Mouse (Mus musculus): Measurements from ENCODE around the gene Sec63. TPM values are rescaled to one million over a fixed set of nuclear protein-coding genes. Genes with fewer than 3 reads are reported as not detected.
A peak's percentile ranks its signal among the peaks of the same experiment; 100 is the strongest.

Gene Sec63
- total RNA-seq (2018; cell fraction: chromatin; rRNA removed), result 100 to 1,000 TPM in 3 of 26 experiments, 10 to 100 TPM in 23; 37.5 to 115 (median 55.9) TPM
- 10 to 100 TPM; 19.4 to 60.0 (median 36.0) TPM for total RNA-seq (2018; cell fraction: cytosol; rRNA removed)
- 10 to 100 TPM; 33.3 to 92.8 (median 51.0) TPM for total RNA-seq (2018; cell fraction: nucleus; rRNA removed)
- 33.2 to 118 TPM (median 35.9 TPM) in 3 replicates for polyA plus RNA-seq (2018)

DNA sequence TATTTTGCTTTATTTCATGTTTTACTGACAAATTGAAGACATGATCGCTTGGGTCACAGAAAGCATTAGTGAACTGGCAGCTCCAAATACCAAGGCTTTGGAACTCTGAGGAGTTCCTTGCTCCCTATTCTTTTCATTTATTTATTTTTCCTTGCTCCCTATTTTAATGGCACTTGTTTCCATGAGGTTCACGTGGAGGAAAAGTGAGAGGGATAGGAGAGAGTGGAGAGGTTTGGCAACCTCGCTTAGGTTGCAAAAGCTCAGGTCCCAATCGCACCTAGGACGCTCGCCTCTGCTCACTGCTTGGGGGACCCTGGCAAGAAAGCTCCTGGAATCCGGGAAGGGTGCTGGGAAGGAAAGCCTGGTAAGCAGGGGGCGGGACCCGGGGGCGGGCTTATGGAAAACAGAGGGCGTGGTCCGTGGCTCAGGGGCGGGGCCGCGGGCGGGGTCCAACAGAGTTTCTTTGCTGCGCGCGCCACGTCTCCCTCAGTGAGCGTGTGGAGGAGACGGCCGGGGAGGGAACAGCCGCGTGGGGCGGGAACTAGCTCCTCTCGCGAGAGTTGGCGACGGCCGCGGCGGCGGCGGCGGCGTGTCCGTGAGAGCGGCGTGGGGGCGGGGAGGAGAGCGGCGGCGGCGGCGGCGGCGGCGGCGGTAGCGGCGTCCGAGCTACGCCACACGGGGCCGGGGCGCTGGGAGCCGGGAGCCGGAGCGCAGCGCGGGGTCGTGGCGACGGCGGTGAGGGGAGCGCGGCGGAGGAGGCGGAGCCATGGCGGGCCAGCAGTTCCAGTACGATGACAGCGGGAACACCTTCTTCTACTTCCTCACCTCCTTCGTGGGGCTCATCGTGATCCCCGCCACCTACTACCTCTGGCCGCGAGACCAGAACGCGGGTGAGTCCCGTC is at the start of gene Sec63:
TSS of gene Sec63 (plus strand) at position 498 of the 902 bp plus-strand sequence.
- Histone ChIP-seq H3K27ac (peak within 1 kb of the TSS; percentile 57), H3K4me3 (ENCODE audit: inconsistent target) (peak within 1 kb of the TSS; percentile 91), H3K36me3 (ENCODE audit: inconsistent target) (no peaks in the 10 kb centered on the region), H3K79me2 (ENCODE audit: inconsistent target) (peaks cover 44% of the 10 kb centered on the region)
- WGBS (ENCODE audit: missing documents), result 1% methylated on average over 77 of the region's 81 CpGs

DNA sequence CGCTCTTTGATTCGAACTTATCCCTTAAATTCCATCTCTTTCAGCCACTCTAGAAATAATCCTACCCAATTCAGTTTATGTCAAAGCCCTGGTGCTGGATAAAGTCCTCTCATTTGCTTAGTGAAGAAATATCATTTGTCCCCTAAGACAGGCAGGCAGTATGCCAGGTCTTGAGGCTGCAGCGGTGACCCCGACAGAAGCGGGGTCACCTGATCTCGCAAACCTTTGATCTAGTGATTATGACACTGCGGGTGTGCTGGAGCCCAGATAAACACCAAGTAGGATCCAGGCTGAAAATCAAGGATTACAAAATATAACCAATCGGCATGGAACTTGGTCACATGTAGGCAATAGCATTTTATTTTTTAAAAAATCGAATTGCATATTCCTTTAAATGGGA is 46.6 kb upstream of the Sec63 start:
- H3K4me3 ChIP-seq (ENCODE audit: inconsistent target), result no peak overlapping the region
- WGBS (ENCODE audit: missing documents), result 47% methylated on average over 8 of the region's 9 CpGs
- no peaks in the 10 kb centered on the region for H3K36me3 ChIP-seq (ENCODE audit: inconsistent target)
- H3K27ac ChIP-seq, result no peak overlapping the region
- no peaks in the 10 kb centered on the region for H3K79me2 ChIP-seq (ENCODE audit: inconsistent target)

DNA sequence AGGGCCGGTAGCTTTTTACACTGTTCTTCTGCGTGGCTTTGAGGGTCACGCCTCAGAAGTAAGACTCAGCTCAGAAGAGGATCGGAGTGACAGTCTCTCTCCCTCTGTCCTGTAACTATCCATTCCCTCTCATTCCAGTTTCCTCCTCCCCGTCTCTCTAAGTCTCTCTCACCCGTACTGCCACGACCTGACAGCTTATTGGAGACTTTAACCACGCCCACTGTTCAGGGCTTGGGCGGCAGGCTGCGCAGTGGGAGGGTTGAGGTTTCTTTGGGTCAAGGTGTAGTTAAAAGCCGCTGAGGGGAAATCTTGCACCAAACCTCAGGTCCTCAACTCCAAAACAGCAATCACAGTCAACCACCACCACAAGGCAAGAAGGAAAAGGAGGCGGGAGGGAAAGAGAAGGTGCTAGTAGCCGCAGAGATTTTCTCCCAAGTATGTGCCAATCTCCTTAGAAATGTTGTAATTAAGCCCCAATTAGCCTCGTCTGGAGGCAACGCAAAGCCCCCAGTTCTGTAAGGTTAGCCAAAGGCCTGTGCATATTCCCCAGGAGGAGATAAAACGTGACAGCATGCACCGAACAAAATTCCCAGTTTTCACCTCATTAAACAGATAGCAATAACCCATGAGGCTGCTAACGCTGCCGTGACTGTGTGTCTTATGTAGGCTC is 45.8 kb upstream of the Sec63 start:
- Histone ChIP-seq H3K27ac (no peak overlapping the region), H3K36me3 (ENCODE audit: inconsistent target) (no peaks in the 10 kb centered on the region), H3K79me2 (ENCODE audit: inconsistent target) (no peaks in the 10 kb centered on the region), H3K4me3 (ENCODE audit: inconsistent target) (no peak overlapping the region)
- 28% methylated on average over 18 of the region's 19 CpGs for WGBS (ENCODE audit: missing documents)

GRCm38 (mm10) chr10:42722116-42722515 is 39.2 kb upstream of the Sec63 start:
- H3K79me2 ChIP-seq (ENCODE audit: inconsistent target), result no peaks in the 10 kb centered on the region
- WGBS (ENCODE audit: missing documents), result 87% methylated on average over 5 of the region's 5 CpGs

DNA sequence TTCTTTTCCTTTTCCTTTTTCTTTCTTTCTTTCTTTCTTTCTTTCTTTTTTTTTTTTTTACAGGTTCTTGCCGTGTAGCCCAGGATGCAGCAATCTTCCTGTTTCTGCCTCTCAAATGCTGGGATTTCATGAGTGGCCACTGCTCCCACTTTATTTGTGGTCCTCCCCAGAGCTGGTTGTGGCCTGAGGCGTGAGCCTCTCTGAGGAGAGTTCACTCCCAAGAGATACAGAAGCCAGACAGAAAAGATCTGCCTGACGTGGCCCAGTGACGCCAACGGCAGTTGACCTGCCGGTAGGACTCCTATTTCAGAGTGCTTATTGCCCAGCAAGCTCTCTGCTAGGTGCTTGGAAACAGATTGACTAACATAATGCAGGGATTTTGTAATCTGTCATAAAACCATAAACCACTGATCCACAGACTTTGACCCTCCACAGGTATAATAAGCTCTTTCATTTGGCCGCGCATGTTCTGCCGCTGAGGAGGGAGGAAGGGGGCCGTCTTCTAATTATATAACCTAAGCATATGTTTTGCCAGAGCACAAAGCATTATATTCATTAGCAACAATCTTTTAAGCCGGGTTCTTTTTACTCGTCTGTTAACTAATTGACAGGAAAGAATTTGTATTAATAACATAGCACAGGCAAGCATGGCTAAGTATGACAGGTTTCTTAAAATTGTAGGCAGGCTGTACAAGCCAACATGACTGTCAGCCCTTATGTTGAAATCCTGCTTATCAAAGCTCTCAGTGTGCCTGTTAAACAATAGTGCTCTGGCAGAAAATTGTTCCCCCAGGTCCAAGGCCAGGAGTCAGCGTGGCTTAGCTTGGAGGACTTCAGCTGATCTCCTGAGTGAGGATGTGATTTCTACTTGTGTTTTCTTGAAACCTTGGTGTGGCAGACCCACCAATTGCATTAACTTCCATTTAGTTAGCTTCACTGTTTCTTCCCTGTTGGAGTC is 37.7 kb upstream of the Sec63 start:
- H3K4me3 ChIP-seq (ENCODE audit: inconsistent target), result no peak overlapping the region
- no peaks in the 10 kb centered on the region for H3K79me2 ChIP-seq (ENCODE audit: inconsistent target)
- WGBS (ENCODE audit: missing documents), result 91% methylated on average over 13 of the region's 13 CpGs
- H3K27ac ChIP-seq, result no peak overlapping the region
- no peaks in the 10 kb centered on the region for H3K36me3 ChIP-seq (ENCODE audit: inconsistent target)

More at GRCm38 (mm10) chr10:42722116-42722515, 39.2 kb upstream of the Sec63 start:
- Histone ChIP-seq H3K4me3 (ENCODE audit: inconsistent target) (no peak overlapping the region), H3K36me3 (ENCODE audit: inconsistent target) (no peaks in the 10 kb centered on the region), H3K27ac (no peak overlapping the region)

DNA sequence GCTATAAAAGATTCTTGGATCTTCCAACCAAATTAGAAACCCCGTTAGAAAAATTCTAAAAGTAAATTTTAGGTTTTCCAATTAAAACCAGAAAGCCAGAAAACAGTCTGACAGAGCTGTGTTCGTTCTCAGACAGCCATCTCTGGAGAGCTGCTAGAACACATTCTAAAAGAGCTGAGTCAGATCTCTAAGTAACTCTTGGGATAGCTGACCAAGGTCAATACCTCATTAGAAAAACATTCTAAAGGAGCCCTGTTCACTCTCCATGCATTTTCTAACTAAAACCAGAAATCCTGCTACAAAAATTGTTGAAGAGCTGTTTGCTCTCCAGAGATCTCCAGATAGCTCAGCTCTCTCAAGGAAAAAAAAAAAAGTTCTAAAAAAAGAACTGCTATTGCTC is 31.7 kb upstream of the Sec63 start:
- WGBS (ENCODE audit: missing documents), result 78% methylated on average over 2 of the region's 2 CpGs

GRCm38 (mm10) chr10:42734546-42735060 is 26.7 kb upstream of the Sec63 start:
- no peak overlapping the region for H3K4me3 ChIP-seq (ENCODE audit: inconsistent target)
- no peak overlapping the region for H3K27ac ChIP-seq
- H3K79me2 ChIP-seq (ENCODE audit: inconsistent target), result no peaks in the 10 kb centered on the region
- 63% methylated on average over 5 of the region's 5 CpGs for WGBS (ENCODE audit: missing documents)
- H3K36me3 ChIP-seq (ENCODE audit: inconsistent target), result no peaks in the 10 kb centered on the region

More for the DNA sequence above, 31.7 kb upstream of the Sec63 start:
- no peaks in the 10 kb centered on the region for H3K79me2 ChIP-seq (ENCODE audit: inconsistent target)
- no peak overlapping the region for H3K4me3 ChIP-seq (ENCODE audit: inconsistent target)
- no peak overlapping the region for H3K27ac ChIP-seq
- no peaks in the 10 kb centered on the region for H3K36me3 ChIP-seq (ENCODE audit: inconsistent target)

DNA sequence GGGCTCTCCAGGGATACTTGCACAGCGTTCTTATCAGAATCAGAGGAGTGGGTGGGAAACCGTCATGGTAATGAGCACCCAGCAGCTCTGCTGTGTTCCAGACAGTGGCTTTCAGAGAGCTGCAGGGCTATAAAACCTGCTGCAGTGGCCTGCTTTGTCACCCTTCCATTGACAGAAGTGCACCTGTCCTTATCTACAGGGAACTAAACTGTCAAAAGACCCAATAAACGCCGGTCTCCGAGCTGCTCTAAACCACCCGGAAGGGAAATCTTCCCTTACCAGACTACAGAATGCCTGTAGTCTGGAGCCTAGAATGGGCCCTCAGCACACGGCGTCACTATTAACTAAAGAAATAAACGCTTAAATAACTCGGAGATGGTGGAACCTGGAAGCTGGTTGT is 9.5 kb upstream of the Sec63 start:
- Histone ChIP-seq H3K27ac (no peak overlapping the region), H3K79me2 (ENCODE audit: inconsistent target) (no peaks in the 10 kb centered on the region), H3K36me3 (ENCODE audit: inconsistent target) (no peaks in the 10 kb centered on the region), H3K4me3 (ENCODE audit: inconsistent target) (no peak overlapping the region)
- 67% methylated on average over 10 of the region's 10 CpGs for WGBS (ENCODE audit: missing documents)

DNA sequence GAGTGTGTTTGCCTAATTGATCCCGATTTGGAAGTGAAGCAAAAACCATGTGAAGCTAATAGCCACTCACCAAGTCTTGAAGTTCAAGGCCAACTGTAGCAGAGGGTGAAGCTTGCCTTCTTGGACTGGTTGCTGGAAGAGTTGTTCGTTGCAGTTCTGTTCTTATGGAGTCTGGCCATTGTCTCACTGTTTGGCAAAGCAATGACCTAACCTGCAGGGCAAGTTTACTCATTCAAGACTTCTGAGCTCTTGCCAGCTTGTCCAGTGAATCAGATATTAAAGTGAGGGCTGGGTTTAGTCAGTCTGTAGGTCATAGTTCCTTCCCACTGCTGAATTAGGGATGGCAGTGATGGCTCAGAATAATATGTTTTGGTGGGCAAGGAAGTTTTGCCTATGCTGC is 7.0 kb upstream of the Sec63 start:
- H3K27ac ChIP-seq, result no peak overlapping the region
- H3K4me3 ChIP-seq (ENCODE audit: inconsistent target), result no peak overlapping the region
- no peaks in the 10 kb centered on the region for H3K79me2 ChIP-seq (ENCODE audit: inconsistent target)
- H3K36me3 ChIP-seq (ENCODE audit: inconsistent target), result no peaks in the 10 kb centered on the region
- WGBS (ENCODE audit: missing documents), result 84% methylated on average over 2 of the region's 2 CpGs

DNA sequence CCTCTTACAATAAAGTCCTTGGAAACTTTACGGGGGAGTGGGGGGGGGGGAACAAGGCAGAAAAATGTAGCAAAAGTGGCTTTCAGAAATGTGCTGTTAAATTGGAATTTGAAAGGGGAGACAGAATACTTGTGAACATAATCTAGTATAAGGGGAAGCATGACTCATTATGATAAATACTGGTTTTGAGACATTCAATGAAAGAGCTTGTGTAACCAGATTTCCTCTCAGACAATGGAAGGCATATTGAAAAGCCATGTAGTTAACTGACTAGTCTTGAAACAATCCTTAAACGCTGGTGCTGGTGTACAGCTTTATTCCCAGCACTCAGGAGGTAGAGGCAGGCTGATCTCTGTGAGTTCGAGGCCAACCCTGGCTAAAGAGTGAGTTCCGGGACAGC is 1.6 kb upstream of the Sec63 start:
- Histone ChIP-seq H3K79me2 (ENCODE audit: inconsistent target) (peaks cover 29% of the 10 kb centered on the region), H3K27ac (peak overlapping the region; percentile 19; the same call in 1 of the 2 replicates), H3K4me3 (ENCODE audit: inconsistent target) (no peak overlapping the region), H3K36me3 (ENCODE audit: inconsistent target) (no peaks in the 10 kb centered on the region)
- WGBS (ENCODE audit: missing documents), result 66% methylated on average over 4 of the region's 4 CpGs

GRCm38 (mm10) chr10:42760329-42760728 is 967 bp upstream of the Sec63 start:
- no peaks in the 10 kb centered on the region for H3K36me3 ChIP-seq (ENCODE audit: inconsistent target)
- peak overlapping the region; percentile 19; the same call in 1 of the 2 replicates for H3K27ac ChIP-seq
- H3K79me2 ChIP-seq (ENCODE audit: inconsistent target), result peaks cover 35% of the 10 kb centered on the region
- no peak overlapping the region for H3K4me3 ChIP-seq (ENCODE audit: inconsistent target)
- 37% methylated on average over 8 of the region's 8 CpGs for WGBS (ENCODE audit: missing documents)

GRCm38 (mm10) chr10:42761901-42762669 is 789 bp downstream of the Sec63 start:
- WGBS (ENCODE audit: missing documents), result under 1% methylated on average over 66 of the region's 66 CpGs
- Histone ChIP-seq H3K79me2 (ENCODE audit: inconsistent target) (peaks cover 52% of the 10 kb centered on the region), H3K27ac (peak overlapping the region; percentile 57), H3K4me3 (ENCODE audit: inconsistent target) (peak overlapping the region; percentile 91), H3K36me3 (ENCODE audit: inconsistent target) (no peaks in the 10 kb centered on the region)

GRCm38 (mm10) chr10:42762670-42763058 is 1.4 kb downstream of the Sec63 start:
- no peaks in the 10 kb centered on the region for H3K36me3 ChIP-seq (ENCODE audit: inconsistent target)
- WGBS (ENCODE audit: missing documents), result 3% methylated on average over 6 of the region's 6 CpGs
- peak overlapping the region; percentile 91 for H3K4me3 ChIP-seq (ENCODE audit: inconsistent target)
- peaks cover 58% of the 10 kb centered on the region for H3K79me2 ChIP-seq (ENCODE audit: inconsistent target)
- peak overlapping the region; percentile 57 for H3K27ac ChIP-seq

Data from macrophage (primary cell).